Comparison of ENCODE assay signal across 22 mouse cellular contexts in the genomic region with DNA sequence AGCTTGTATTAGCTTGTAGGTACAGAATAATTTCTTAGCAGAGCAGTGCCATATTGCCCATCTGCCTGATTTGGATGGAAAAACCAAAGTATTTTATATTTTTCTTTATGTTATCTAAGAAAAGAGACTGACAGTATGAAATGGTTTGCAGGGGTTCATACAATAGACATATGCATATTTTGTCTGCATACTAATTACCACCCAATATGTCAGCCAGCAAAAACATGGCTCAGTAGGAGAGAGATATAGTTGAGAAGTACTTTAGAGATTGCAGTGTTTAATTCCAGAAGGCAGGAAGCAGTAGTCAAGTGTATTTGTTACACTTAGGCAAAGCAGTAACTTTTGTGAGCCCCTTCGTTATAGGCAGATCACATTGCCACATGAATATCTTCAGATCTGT.
A peak's percentile ranks its signal among the peaks of the same experiment; 100 is the strongest.
DNase-seq lines count a peak whose midpoint lies in the region; ATAC-seq and TF ChIP-seq lines count a peak whose summit lies in the region.
"Had no signal": no experiment of that assay in that cellular context is flagged by ENCODE, and none has a peak within 500 bp of the region (broad histone marks: within the 10 kb centered on the region; RNA-seq: fewer than 3 reads in every experiment).

No protein-coding gene starts in this region.

- H3K27ac ChIP-seq in forebrain, embryonic 13.5 days = no peak overlapping the region
- no peak overlapping the region for H3K27ac ChIP-seq in forebrain, embryonic 12.5 days
- no peak overlapping the region for H3K27ac ChIP-seq in forebrain, embryonic 15.5 days (replicated peaks)
- H3K27ac ChIP-seq in forebrain, embryonic 11.5 days (ENCODE audit: low read depth, low read length) = no peak overlapping the region
- H3K27ac ChIP-seq: embryonic facial prominence, embryonic 10.5 days; embryonic facial prominence, embryonic 12.5 days had no signal

- H3K9ac ChIP-seq in forebrain, embryonic 13.5 days = no peak overlapping the region
- no peak overlapping the region for H3K9ac ChIP-seq in forebrain, embryonic 12.5 days
- H3K9ac ChIP-seq in forebrain, embryonic 15.5 days (replicated peaks) = no peak overlapping the region
- H3K9ac ChIP-seq in forebrain, embryonic 11.5 days (ENCODE audit: low read length) = no peak overlapping the region
- H3K9ac ChIP-seq: embryonic facial prominence, embryonic 12.5 days had no signal

- H3K27me3 ChIP-seq in forebrain, embryonic 13.5 days = no peaks in the 10 kb centered on the region
- no peaks in the 10 kb centered on the region for H3K27me3 ChIP-seq in forebrain, embryonic 12.5 days
- no peaks in the 10 kb centered on the region for H3K27me3 ChIP-seq in forebrain, embryonic 15.5 days
- H3K27me3 ChIP-seq in forebrain, embryonic 11.5 days (ENCODE audit: control insufficient read depth, insufficient read depth, low read length) = no peaks in the 10 kb centered on the region
- H3K27me3 ChIP-seq: CH12.LX; embryonic facial prominence, embryonic 12.5 days had no signal

- TF ChIP-seq POLR2A in brain, embryonic 14.5 days (IDR thresholded peaks at IDR 0.05; ENCODE audit: borderline replicate concordance, extremely low read depth, insufficient read depth, insufficient read length, poor library complexity, severe bottlenecking) = no peak

- TF ChIP-seq CTCF in brain, embryonic 14.5 days (IDR thresholded peaks at IDR 0.05; ENCODE audit: borderline replicate concordance, extremely low read depth, insufficient read depth, insufficient read length) = no peak

- no peak overlapping the region for H3K4me2 ChIP-seq in forebrain, embryonic 13.5 days
- H3K4me2 ChIP-seq in forebrain, embryonic 12.5 days = no peak overlapping the region
- no peak overlapping the region for H3K4me2 ChIP-seq in forebrain, embryonic 15.5 days (replicated peaks)
- H3K4me2 ChIP-seq in forebrain, embryonic 11.5 days (ENCODE audit: low read depth, low read length, severe bottlenecking) = no peak overlapping the region
- H3K4me2 ChIP-seq: embryonic facial prominence, embryonic 12.5 days had no signal

- no peak for DNase-seq in forebrain, embryonic 11.5 days (ENCODE audit: low spot score)
- peak; percentile 56 for DNase-seq in brain, embryonic 14.5 days (ENCODE audit: low read depth)
- DNase-seq: adrenal gland, adult 8-10 months; adrenal gland, postnatal 14 days; adrenal gland, postnatal 36 days; B cell, adult 2 months; cerebellum, adult 11 months; cerebellum, adult 18-20 months; cerebellum, adult 8-10 months; cerebellum, adult 9-11 months; cerebellum, postnatal 14 days; cerebellum, postnatal 36 days had no signal

- H3K4me3 ChIP-seq in forebrain, embryonic 13.5 days = no peak overlapping the region
- no peak overlapping the region for H3K4me3 ChIP-seq in forebrain, embryonic 12.5 days (replicated peaks)
- no peak overlapping the region for H3K4me3 ChIP-seq in forebrain, embryonic 15.5 days
- H3K4me3 ChIP-seq in forebrain, embryonic 11.5 days (ENCODE audit: low read depth, low read length) = no peak overlapping the region
- H3K4me3 ChIP-seq: embryonic facial prominence, embryonic 10.5 days; embryonic facial prominence, embryonic 12.5 days had no signal

- peak; percentile 38; the same call in 1 of the 2 replicates for ATAC-seq in forebrain, embryonic 13.5 days
- no peak for ATAC-seq in forebrain, embryonic 12.5 days (ENCODE audit: low FRiP score)
- ATAC-seq in forebrain, embryonic 15.5 days (replicated peaks) = peak; percentile 48; the same call in 1 of the 2 replicates
- no peak for ATAC-seq in forebrain, embryonic 11.5 days (replicated peaks; ENCODE audit: low FRiP score)
- ATAC-seq: activated CD4-positive, CD25-positive, alpha-beta regulatory T cell, adult 4 months; CD4-positive, CD25-positive, alpha-beta regulatory T cell, adult 4 months; Patski had no signal

- no peaks in the 10 kb centered on the region for H3K9me3 ChIP-seq in forebrain, embryonic 13.5 days (replicated peaks)
- no peaks in the 10 kb centered on the region for H3K9me3 ChIP-seq in forebrain, embryonic 12.5 days
- no peaks in the 10 kb centered on the region for H3K9me3 ChIP-seq in forebrain, embryonic 15.5 days
- no peaks in the 10 kb centered on the region for H3K9me3 ChIP-seq in forebrain, embryonic 11.5 days (ENCODE audit: control insufficient read depth, low read length)
- H3K9me3 ChIP-seq: embryonic facial prominence, embryonic 10.5 days; embryonic facial prominence, embryonic 12.5 days had no signal

- peaks cover 8% of the 10 kb centered on the region; the same call in 1 of the 2 replicates for H3K4me1 ChIP-seq in forebrain, embryonic 13.5 days
- H3K4me1 ChIP-seq in forebrain, embryonic 12.5 days = peaks cover 7% of the 10 kb centered on the region
- peaks cover 6% of the 10 kb centered on the region for H3K4me1 ChIP-seq in forebrain, embryonic 15.5 days
- no peaks in the 10 kb centered on the region for H3K4me1 ChIP-seq in forebrain, embryonic 11.5 days (replicated peaks; ENCODE audit: control insufficient read depth, insufficient read depth, low read length)
- H3K4me1 ChIP-seq: embryonic facial prominence, embryonic 10.5 days; embryonic facial prominence, embryonic 12.5 days had no signal

- WGBS in forebrain, embryonic 13.5 days = 74% methylated on average over 1 of the region's 1 CpGs
- 92% methylated on average over 1 of the region's 1 CpGs for WGBS in forebrain, embryonic 12.5 days
- WGBS in forebrain, embryonic 15.5 days = 70% methylated on average over 1 of the region's 1 CpGs
- 93% methylated on average over 1 of the region's 1 CpGs for whole genome bisulfite sequencing in forebrain, embryonic 11.5 days

- H3K36me3 ChIP-seq in forebrain, embryonic 13.5 days (ENCODE audit: poor library complexity, severe bottlenecking) = no peaks in the 10 kb centered on the region
- no peaks in the 10 kb centered on the region for H3K36me3 ChIP-seq in forebrain, embryonic 12.5 days (replicated peaks)
- no peaks in the 10 kb centered on the region for H3K36me3 ChIP-seq in forebrain, embryonic 15.5 days
- H3K36me3 ChIP-seq in forebrain, embryonic 11.5 days (ENCODE audit: control insufficient read depth, insufficient read depth, low read length) = no peaks in the 10 kb centered on the region
- H3K36me3 ChIP-seq: embryonic facial prominence, embryonic 10.5 days; embryonic facial prominence, embryonic 12.5 days; G1E had no signal

Comparison
In these comparisons a context has a peak if more than half of its experiments do, and no peak if none do; other contexts are left out.
1. ATAC-seq: peak in forebrain, embryonic 13.5 days (single experiment) and forebrain, embryonic 15.5 days (single experiment); none in forebrain, embryonic 12.5 days (single experiment) and forebrain, embryonic 11.5 days (single experiment).